Mouse (Mus musculus): Measurements from ENCODE around the gene Gm10190. TPM values are rescaled to one million over a fixed set of nuclear protein-coding genes. Genes with fewer than 3 reads are reported as not detected.

The Gm10190 gene
- total RNA-seq (2014; rRNA removed) (not detected in 2 replicates), polyA plus RNA-seq (2015; fragmentation: Nextera tagmentation; extraction: Ambion mirVana) (3.5 and 3.9 TPM in 2 replicates)

- TF ChIP-seq CTCF (IDR thresholded peaks at IDR 0.05; ENCODE audit: low read depth) = peak; percentile 13; the same call in 1 of the 2 replicates
These were observed at the start of gene Gm10190 for GRCm38 (mm10) chr17:80372989-80373725. Gene Gm10190 (minus strand): TSS chr17:80373541.

GRCm38 (mm10) chr17:80420998-80421397 lies 47.7 kb upstream of the Gm10190 start:
- H3K9ac ChIP-seq = no peak overlapping the region
- peaks cover 46% of the 10 kb centered on the region for H3K36me3 ChIP-seq (ENCODE audit: insufficient read depth)
- no peaks in the 10 kb centered on the region for H3K4me1 ChIP-seq (ENCODE audit: insufficient read depth)
- no peaks in the 10 kb centered on the region for H3K27me3 ChIP-seq (ENCODE audit: insufficient read depth, low read length)
- H3K27ac ChIP-seq (ENCODE audit: low read depth, low read length) = no peak overlapping the region
- no peak for ATAC-seq
- DNase-seq = no peak
- H3K4me2 ChIP-seq (ENCODE audit: low read depth) = no peak overlapping the region
- no peak overlapping the region for H3K4me3 ChIP-seq (ENCODE audit: low read depth, low read length)
- no peaks in the 10 kb centered on the region for H3K9me3 ChIP-seq (ENCODE audit: low read length)
- no peak for TF ChIP-seq CTCF (IDR thresholded peaks at IDR 0.05; ENCODE audit: low read depth)
- 98% methylated on average over 1 of the region's 1 CpGs for WGBS

More at GRCm38 (mm10) chr17:80372989-80373725, at the start of gene Gm10190:
- H3K4me1 ChIP-seq (ENCODE audit: insufficient read depth) = peaks cover 4% of the 10 kb centered on the region; the same call in 1 of the 2 replicates
- no peaks in the 10 kb centered on the region for H3K9me3 ChIP-seq (ENCODE audit: low read length)
- no peaks in the 10 kb centered on the region for H3K36me3 ChIP-seq (ENCODE audit: insufficient read depth)
- 5% methylated on average over 98 of the region's 102 CpGs for WGBS
- H3K9ac ChIP-seq = peak within 1 kb of the TSS; percentile 73
- H3K27ac ChIP-seq (ENCODE audit: low read depth, low read length) = peak within 1 kb of the TSS; percentile 86
- peak within 1 kb of the TSS; percentile 74 for H3K4me2 ChIP-seq (ENCODE audit: low read depth)
- H3K27me3 ChIP-seq (ENCODE audit: insufficient read depth, low read length) = no peaks in the 10 kb centered on the region
- DNase-seq = peak; percentile 96
- peak within 1 kb of the TSS; percentile 53 for H3K4me3 ChIP-seq (ENCODE audit: low read depth, low read length)
- ATAC-seq = peak; percentile 100

GRCm38 (mm10) chr17:80418572-80419210 lies 45.4 kb upstream of the Gm10190 start:
- DNase-seq (no peak), ATAC-seq (no peak)
- Histone ChIP-seq H3K9me3 (ENCODE audit: low read length) (no peaks in the 10 kb centered on the region), H3K27ac (ENCODE audit: low read depth, low read length) (no peak overlapping the region), H3K36me3 (ENCODE audit: insufficient read depth) (peaks cover 51% of the 10 kb centered on the region), H3K4me1 (ENCODE audit: insufficient read depth) (no peaks in the 10 kb centered on the region), H3K4me3 (ENCODE audit: low read depth, low read length) (no peak overlapping the region), H3K27me3 (ENCODE audit: insufficient read depth, low read length) (no peaks in the 10 kb centered on the region), H3K9ac (no peak overlapping the region), H3K4me2 (ENCODE audit: low read depth) (no peak overlapping the region)
- TF ChIP-seq CTCF (IDR thresholded peaks at IDR 0.05; ENCODE audit: low read depth) = no peak
- 87% methylated on average over 10 of the region's 10 CpGs for WGBS

GRCm38 (mm10) chr17:80411182-80411581 lies 37.8 kb upstream of the Gm10190 start:
- DNase-seq (no peak), ATAC-seq (no peak)
- Histone ChIP-seq H3K4me2 (ENCODE audit: low read depth) (no peak overlapping the region), H3K9ac (no peak overlapping the region), H3K4me1 (ENCODE audit: insufficient read depth) (no peaks in the 10 kb centered on the region), H3K9me3 (ENCODE audit: low read length) (no peaks in the 10 kb centered on the region), H3K4me3 (ENCODE audit: low read depth, low read length) (no peak overlapping the region), H3K36me3 (ENCODE audit: insufficient read depth) (peaks cover 61% of the 10 kb centered on the region), H3K27ac (ENCODE audit: low read depth, low read length) (no peak overlapping the region), H3K27me3 (ENCODE audit: insufficient read depth, low read length) (no peaks in the 10 kb centered on the region)
- 59% methylated on average over 1 of the region's 1 CpGs for WGBS
- TF ChIP-seq CTCF (IDR thresholded peaks at IDR 0.05; ENCODE audit: low read depth) = peak; percentile 64

- no peaks in the 10 kb centered on the region for H3K9me3 ChIP-seq (ENCODE audit: low read length)
- H3K4me2 ChIP-seq (ENCODE audit: low read depth) = no peak overlapping the region
- H3K9ac ChIP-seq = no peak overlapping the region
- peaks cover 26% of the 10 kb centered on the region for H3K36me3 ChIP-seq (ENCODE audit: insufficient read depth)
- no peak overlapping the region for H3K27ac ChIP-seq (ENCODE audit: low read depth, low read length)
- ATAC-seq = no peak
- no peaks in the 10 kb centered on the region for H3K4me1 ChIP-seq (ENCODE audit: insufficient read depth)
- no peak for DNase-seq
- no peak overlapping the region for H3K4me3 ChIP-seq (ENCODE audit: low read depth, low read length)
- no peaks in the 10 kb centered on the region for H3K27me3 ChIP-seq (ENCODE audit: insufficient read depth, low read length)
- no peak for TF ChIP-seq CTCF (IDR thresholded peaks at IDR 0.05; ENCODE audit: low read depth)
- 94% methylated on average over 7 of the region's 7 CpGs for WGBS
These were observed 24.9 kb upstream of the Gm10190 start for GRCm38 (mm10) chr17:80398243-80398642.

- 15% methylated on average over 17 of the region's 17 CpGs for WGBS
- H3K27ac ChIP-seq (ENCODE audit: low read depth, low read length) = no peak overlapping the region
- DNase-seq = peak; percentile 57
- 0 out of 2 replicates have a peak overlapping the region, but pooled peaks have one; percentile 37 for H3K9ac ChIP-seq
- ATAC-seq = peak; percentile 91
- H3K27me3 ChIP-seq (ENCODE audit: insufficient read depth, low read length) = no peaks in the 10 kb centered on the region
- H3K4me2 ChIP-seq (ENCODE audit: low read depth) = peak overlapping the region; percentile 51
- H3K36me3 ChIP-seq (ENCODE audit: insufficient read depth) = no peaks in the 10 kb centered on the region
- H3K4me3 ChIP-seq (ENCODE audit: low read depth, low read length) = peak overlapping the region; percentile 48
- TF ChIP-seq CTCF (IDR thresholded peaks at IDR 0.05; ENCODE audit: low read depth) = peak; percentile 53
- no peaks in the 10 kb centered on the region for H3K4me1 ChIP-seq (ENCODE audit: insufficient read depth)
- H3K9me3 ChIP-seq (ENCODE audit: low read length) = no peaks in the 10 kb centered on the region
These were observed 18.4 kb upstream of the Gm10190 start for GRCm38 (mm10) chr17:80391423-80392403.
